Mouse (Mus musculus): ENCODE results near the gene Arid2.
"Not testable (repeated sequence)": the region's sequence is repeated elsewhere in the genome, so short reads cannot be mapped to it uniquely, and the experiment has no call there.

Arid2 gene

DNA sequence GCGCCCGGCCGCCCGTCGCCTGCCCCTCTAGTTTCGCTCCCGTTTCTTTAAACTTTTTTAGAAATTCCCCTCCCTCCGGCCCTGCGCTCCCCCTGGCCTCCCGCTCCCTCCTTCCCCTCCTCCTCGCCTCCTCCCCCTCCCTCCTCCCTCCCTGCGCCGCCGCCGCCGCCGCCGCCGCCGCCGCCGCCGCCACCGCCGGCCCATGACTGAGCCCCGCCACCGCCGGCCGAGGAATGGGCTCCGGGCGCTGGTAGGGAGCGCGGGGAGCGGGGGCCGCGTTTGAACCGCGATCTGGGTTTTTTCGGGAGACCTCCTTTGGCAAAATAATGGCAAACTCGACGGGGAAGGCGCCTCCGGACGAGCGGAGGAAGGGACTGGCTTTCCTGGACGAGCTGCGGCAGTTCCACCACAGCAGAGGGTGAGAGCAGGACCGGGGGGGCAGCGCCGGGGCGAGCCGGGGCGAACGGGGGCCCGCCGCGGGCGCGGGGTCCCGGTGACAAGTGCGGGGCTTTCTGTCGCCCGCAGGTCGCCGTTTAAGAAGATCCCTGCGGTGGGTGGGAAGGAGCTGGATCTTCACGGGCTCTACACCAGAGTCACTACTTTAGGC, at the start of gene Arid2:
Gene Arid2 (plus strand): TSS at position 150 of the 607 bp plus-strand sequence.
- peak; percentile 68 to 76 for DNase-seq

GRCm38 (mm10) chr15:96238071-96238470, 49.2 kb upstream of the Arid2 start:
- DNase-seq, result no peak

DNA sequence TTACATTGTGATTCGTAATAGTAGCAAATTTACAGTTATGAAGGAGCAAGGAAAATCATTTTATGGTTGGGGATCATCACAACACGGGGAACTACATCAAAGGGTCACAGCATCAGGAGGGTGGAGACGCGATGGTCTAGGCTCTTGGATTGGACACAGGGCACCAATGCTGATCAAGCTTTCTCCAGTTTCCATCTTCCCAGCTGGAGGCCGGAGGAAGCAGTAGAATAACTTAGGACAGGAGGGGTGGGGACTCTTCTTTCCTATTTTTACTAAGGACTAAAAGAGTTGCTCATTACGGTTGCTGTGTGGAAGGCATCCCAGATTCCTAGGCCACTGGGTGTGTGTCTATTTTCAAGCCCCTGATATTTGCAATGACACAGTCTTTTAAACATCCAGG, 43.1 kb upstream of the Arid2 start:
- no peak for DNase-seq

- DNase-seq, result not testable (repeated sequence)
Observed at GRCm38 (mm10) chr15:96244715-96245114, 42.6 kb upstream of the Arid2 start.

- no peak for DNase-seq
Observed at GRCm38 (mm10) chr15:96253827-96254226, 33.5 kb upstream of the Arid2 start.

DNA sequence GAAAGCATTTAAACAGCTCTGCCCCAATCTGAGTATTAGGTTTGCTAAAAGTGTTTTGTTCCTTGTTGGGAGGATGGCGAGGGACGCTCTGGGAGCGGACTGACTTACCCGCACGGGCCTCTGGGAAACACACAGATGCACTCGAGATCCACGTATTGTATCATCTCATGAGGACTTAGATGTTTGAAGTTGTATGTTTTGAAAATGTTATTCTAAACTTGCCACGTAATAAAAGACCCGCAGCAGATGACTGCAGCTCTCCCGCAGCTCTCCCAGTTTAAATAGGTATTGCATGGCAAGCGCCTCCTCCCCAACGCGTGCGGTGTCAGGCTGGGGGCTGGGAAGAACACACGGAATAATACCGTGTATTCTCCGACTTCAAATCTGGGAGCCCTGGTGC, 33.0 kb upstream of the Arid2 start:
- no peak for DNase-seq

- DNase-seq, result no peak
Observed at GRCm38 (mm10) chr15:96257781-96258180, 29.5 kb upstream of the Arid2 start.

DNA sequence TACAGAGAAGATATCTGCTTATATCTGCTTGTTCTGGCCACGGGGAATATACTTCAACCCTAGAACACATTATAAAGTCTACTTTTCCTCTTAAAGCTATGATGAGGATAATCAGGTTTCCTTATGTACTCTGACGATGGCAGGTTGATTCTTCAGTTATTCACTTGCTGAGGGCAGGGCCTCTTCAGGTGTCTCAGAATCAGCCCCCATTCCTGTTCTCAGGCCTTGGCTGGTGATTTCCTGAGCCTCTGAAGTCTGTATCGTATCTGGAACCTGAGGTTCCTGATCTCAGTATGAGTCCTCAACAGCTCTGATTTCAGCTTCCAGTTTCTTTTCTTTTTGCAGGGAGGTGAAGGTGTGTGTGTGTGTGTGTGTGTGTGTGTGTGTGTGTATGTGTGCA, 22.7 kb upstream of the Arid2 start:
- DNase-seq, result no peak

- DNase-seq, result no peak
Observed at GRCm38 (mm10) chr15:96267933-96268332, 19.4 kb upstream of the Arid2 start.

GRCm38 (mm10) chr15:96268610-96269009, 18.7 kb upstream of the Arid2 start:
- DNase-seq, result no peak

DNA sequence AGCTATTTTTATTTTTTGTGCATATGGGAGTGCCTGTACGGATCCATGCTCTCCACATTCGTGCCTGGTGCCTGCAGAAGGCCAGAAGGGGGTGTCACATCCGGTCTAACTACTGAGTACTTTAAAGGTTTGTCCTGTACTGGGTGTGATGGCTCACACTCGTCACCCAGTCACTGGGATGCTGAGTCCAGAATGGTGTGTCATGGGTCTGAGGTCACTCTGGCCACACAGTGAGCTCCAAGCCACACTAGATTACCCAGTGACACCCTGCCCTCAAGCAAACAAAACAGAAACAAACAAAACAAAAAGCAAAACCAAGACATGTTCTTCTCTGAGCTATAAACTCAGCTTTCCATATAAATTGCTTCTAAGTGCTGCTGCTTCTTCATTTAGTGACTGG, 17.9 kb upstream of the Arid2 start:
- no peak for DNase-seq

- no peak for DNase-seq
Observed at GRCm38 (mm10) chr15:96270272-96270880, 16.9 kb upstream of the Arid2 start.

- DNase-seq, result no peak
Observed at GRCm38 (mm10) chr15:96272356-96272755, 15.0 kb upstream of the Arid2 start.

- no peak for DNase-seq
Observed at GRCm38 (mm10) chr15:96274341-96274740, 13.0 kb upstream of the Arid2 start.

DNA sequence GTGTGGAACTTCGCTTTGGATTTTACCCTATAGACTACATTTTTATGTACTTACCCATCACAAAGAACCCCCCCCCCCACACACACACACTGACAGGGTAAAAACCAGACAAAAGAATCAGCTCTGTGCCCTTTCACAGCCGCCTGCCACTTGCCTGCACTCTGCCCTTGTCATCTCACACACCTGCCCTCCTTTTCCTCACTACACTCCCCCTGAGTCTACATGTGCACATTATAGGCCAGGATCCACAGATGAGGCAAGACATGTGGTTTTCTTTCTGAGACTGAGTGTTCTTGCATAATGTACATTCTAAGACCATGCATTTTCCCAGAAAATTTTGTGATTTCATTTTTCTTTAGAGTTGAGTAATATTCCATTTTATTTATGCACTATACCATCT, 12.1 kb upstream of the Arid2 start:
- no peak for DNase-seq

- no peak for DNase-seq
Observed at GRCm38 (mm10) chr15:96275810-96276493, 11.4 kb upstream of the Arid2 start.

GRCm38 (mm10) chr15:96277061-96277460, 10.3 kb upstream of the Arid2 start:
- DNase-seq, result no peak

DNA sequence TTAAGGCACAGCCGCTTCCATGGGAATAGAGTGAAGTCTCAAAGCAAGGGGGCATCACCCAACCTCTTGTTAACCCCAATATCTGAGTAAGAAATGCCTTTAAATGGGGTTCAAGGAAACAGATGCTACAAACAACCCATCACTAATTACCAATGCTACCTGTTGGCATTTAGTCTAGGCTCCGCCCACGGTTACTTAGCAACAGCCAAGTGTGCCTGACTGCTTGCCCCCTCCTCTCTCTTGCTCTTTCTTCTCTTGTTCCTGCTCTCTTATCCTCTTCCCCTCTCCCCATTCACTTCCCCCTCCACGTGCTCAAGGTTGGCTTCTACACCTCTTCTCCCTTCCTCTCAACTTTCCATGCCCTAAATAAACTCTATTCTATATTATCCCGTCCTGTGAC, 6.1 kb upstream of the Arid2 start:
- peak in 1 of 2 experiments; percentile 14 for DNase-seq

DNA sequence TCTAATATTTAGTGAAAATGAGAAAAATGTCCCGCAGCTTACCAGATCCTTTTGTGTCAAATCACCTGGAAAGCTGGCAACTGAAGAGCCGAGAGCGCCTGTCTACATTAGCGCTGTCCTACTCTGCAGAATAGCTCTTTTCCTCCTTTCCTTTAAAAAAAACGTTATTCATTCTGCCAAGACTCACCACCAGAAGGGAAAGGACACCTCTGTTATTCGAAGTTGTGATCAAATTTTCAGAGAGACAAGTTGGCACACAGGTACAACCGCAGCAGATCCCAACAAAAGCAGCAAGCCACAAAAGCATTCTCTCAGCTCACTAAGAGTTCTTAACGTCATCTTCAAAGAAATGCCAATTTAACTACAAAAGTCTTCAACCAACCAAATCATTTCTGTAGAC, 4.2 kb upstream of the Arid2 start:
- no peak for DNase-seq

DNA sequence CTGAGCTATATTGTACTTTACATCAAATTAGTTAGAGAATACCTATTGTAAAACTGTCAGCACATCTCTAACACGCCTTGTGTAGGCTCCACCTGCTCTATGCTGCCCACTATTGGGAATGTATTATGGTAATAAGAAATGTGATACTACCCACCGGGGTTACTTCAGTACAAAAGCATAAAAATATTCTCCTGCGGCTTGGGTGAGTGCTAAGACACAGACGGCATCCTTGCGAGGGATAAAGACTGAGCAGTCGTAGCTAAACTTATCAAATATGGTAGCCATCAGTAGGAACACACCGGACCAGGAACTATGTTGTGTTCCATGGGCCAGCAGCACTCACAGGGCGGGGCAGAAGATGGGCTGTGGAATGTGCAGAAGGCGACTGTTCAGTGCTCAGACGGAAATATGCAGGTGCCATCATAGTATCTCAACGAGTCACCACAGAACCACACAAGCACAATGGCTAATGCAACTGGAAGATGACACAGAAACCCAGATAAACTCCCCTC, 3.3 kb upstream of the Arid2 start:
- peak; percentile 46 to 50 for DNase-seq

- DNase-seq, result peak; percentile 61 to 71
Observed at GRCm38 (mm10) chr15:96284711-96285322, 2.5 kb upstream of the Arid2 start.

DNA sequence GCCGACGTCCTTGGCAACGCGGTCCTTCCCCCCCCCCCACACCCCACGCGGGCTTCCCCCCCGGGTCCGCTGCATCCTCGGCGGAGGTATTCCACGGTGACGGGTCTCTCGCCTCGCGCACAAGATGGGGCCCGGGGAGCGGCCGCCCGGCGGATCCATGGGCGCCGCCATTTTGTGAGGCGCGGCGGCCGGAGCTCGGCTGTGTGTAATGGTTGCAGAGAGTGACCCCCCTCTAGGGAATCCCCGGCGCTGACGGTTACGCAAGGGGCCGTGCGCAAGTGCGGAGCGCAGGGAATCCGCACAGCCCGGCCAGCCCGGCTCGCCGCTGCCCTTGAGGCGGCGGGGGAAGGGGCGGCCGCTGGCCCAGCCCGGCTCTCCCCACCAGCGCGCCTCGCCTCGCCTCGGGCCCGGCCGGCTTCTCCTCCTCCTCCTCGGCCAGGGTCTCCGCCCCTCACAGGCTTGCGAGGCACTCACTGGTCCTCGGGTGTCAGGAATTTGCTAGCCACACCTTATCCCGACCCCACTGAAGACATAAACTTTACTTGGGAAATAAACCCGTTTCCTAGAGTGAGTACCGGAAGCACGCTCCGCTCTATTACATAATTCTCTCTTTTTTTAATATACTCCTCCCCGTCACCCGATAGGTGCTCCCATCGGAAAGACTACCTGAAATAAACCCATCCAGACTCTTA, 1.8 kb upstream of the Arid2 start:
- DNase-seq, result peak; percentile 81 to 85

All from B cell, adult 2 months (primary cell).